Mouse (Mus musculus): ENCODE measurements around the gene Erich4. TPM values are rescaled to one million over a fixed set of nuclear protein-coding genes. Genes with fewer than 3 reads are reported as not detected.

Gene Erich4
- polyA plus RNA-seq (2014; fragmentation: Nextera tagmentation; extraction: Ambion mirVana) = not detected in 2 replicates

- H3K36me3 ChIP-seq (ENCODE audit: control insufficient read depth, insufficient read depth, low read length) = no peaks in the 10 kb centered on the region
- 78% methylated on average over 5 of the region's 5 CpGs for WGBS
- H3K27me3 ChIP-seq (replicated peaks; ENCODE audit: control insufficient read depth, insufficient read depth, low read length) = no peaks in the 10 kb centered on the region
- no peaks in the 10 kb centered on the region for H3K9me3 ChIP-seq (ENCODE audit: control insufficient read depth, low read length)
- H3K4me1 ChIP-seq (replicated peaks; ENCODE audit: control insufficient read depth, insufficient read depth, low read length) = peaks cover 9% of the 10 kb centered on the region
- no peak within 1 kb of the TSS for H3K4me3 ChIP-seq (ENCODE audit: low read depth, low read length)
- DNase-seq (ENCODE audit: low spot score) (no peak), ATAC-seq (replicated peaks; ENCODE audit: low FRiP score) (no peak)
- H3K4me2 ChIP-seq = no peak within 1 kb of the TSS
- no peak within 1 kb of the TSS for H3K9ac ChIP-seq (ENCODE audit: low read depth, low read length)
- no peak within 1 kb of the TSS for H3K27ac ChIP-seq (ENCODE audit: low read depth, low read length)
Observed at GRCm38 (mm10) chr7:25615706-25616011, at the start of gene Erich4. Gene Erich4 (minus strand): TSS chr7:25615892.

GRCm38 (mm10) chr7:25658657-25659472 lies 43.2 kb upstream of the Erich4 start, which contains the start of the genes Bckdha and Exosc5:
Gene Bckdha (minus strand): TSS chr7:25658981.
Gene Exosc5 (plus strand): TSS chr7:25659164.
- DNase-seq (ENCODE audit: low spot score) (peak; percentile 94), ATAC-seq (replicated peaks; ENCODE audit: low FRiP score) (peak; percentile 98)
- H3K4me2 ChIP-seq = peak within 1 kb of the TSS; percentile 90
- peaks cover 9% of the 10 kb centered on the region; the same call in 1 of the 2 replicates for H3K4me1 ChIP-seq (replicated peaks; ENCODE audit: control insufficient read depth, insufficient read depth, low read length)
- WGBS = under 1% methylated on average over 50 of the region's 50 CpGs
- H3K9me3 ChIP-seq (ENCODE audit: control insufficient read depth, low read length) = no peaks in the 10 kb centered on the region
- peak within 1 kb of the TSS; percentile 82 for H3K9ac ChIP-seq (ENCODE audit: low read depth, low read length)
- H3K27ac ChIP-seq (ENCODE audit: low read depth, low read length) = peak within 1 kb of the TSS; percentile 58; the same call in 1 of the 2 replicates
- H3K36me3 ChIP-seq (ENCODE audit: control insufficient read depth, insufficient read depth, low read length) = peaks cover 9% of the 10 kb centered on the region; the same call in 1 of the 2 replicates
- H3K27me3 ChIP-seq (replicated peaks; ENCODE audit: control insufficient read depth, insufficient read depth, low read length) = no peaks in the 10 kb centered on the region
- H3K4me3 ChIP-seq (ENCODE audit: low read depth, low read length) = peak within 1 kb of the TSS; percentile 80

- peaks cover 9% of the 10 kb centered on the region; the same call in 1 of the 2 replicates for H3K4me1 ChIP-seq (replicated peaks; ENCODE audit: control insufficient read depth, insufficient read depth, low read length)
- WGBS = 32% methylated on average over 10 of the region's 10 CpGs
- H3K36me3 ChIP-seq (ENCODE audit: control insufficient read depth, insufficient read depth, low read length) = peaks cover 8% of the 10 kb centered on the region; the same call in 1 of the 2 replicates
- H3K27me3 ChIP-seq (replicated peaks; ENCODE audit: control insufficient read depth, insufficient read depth, low read length) = no peaks in the 10 kb centered on the region
- H3K4me2 ChIP-seq = peak overlapping the region; percentile 90
- H3K9me3 ChIP-seq (ENCODE audit: control insufficient read depth, low read length) = no peaks in the 10 kb centered on the region
- no peak for ATAC-seq (replicated peaks; ENCODE audit: low FRiP score)
- DNase-seq (ENCODE audit: low spot score) = no peak
- peak overlapping the region; percentile 80 for H3K4me3 ChIP-seq (ENCODE audit: low read depth, low read length)
- no peak overlapping the region for H3K27ac ChIP-seq (ENCODE audit: low read depth, low read length)
- H3K9ac ChIP-seq (ENCODE audit: low read depth, low read length) = peak overlapping the region; percentile 70; the same call in 1 of the 2 replicates
Observed at GRCm38 (mm10) chr7:25657785-25658184, 42.1 kb upstream of the Erich4 start.

- WGBS = 70% methylated on average over 11 of the region's 11 CpGs
- Histone ChIP-seq H3K4me2 (0 out of 2 replicates have a peak overlapping the region, but pooled peaks have one; percentile 7), H3K9me3 (ENCODE audit: control insufficient read depth, low read length) (no peaks in the 10 kb centered on the region), H3K36me3 (ENCODE audit: control insufficient read depth, insufficient read depth, low read length) (0 out of 2 replicates have a peak, but pooled peaks cover 2% of the 10 kb centered on the region), H3K9ac (ENCODE audit: low read depth, low read length) (no peak overlapping the region), H3K4me3 (ENCODE audit: low read depth, low read length) (no peak overlapping the region), H3K27ac (ENCODE audit: low read depth, low read length) (no peak overlapping the region), H3K4me1 (replicated peaks; ENCODE audit: control insufficient read depth, insufficient read depth, low read length) (peaks cover 9% of the 10 kb centered on the region; the same call in 1 of the 2 replicates), H3K27me3 (replicated peaks; ENCODE audit: control insufficient read depth, insufficient read depth, low read length) (no peaks in the 10 kb centered on the region)
- no peak for DNase-seq (ENCODE audit: low spot score)
- no peak for ATAC-seq (replicated peaks; ENCODE audit: low FRiP score)
Observed at GRCm38 (mm10) chr7:25655601-25656428, 40.1 kb upstream of the Erich4 start.

- Histone ChIP-seq H3K4me2 (no peak overlapping the region), H3K27me3 (replicated peaks; ENCODE audit: control insufficient read depth, insufficient read depth, low read length) (no peaks in the 10 kb centered on the region), H3K4me3 (ENCODE audit: low read depth, low read length) (no peak overlapping the region), H3K9ac (ENCODE audit: low read depth, low read length) (no peak overlapping the region), H3K27ac (ENCODE audit: low read depth, low read length) (no peak overlapping the region), H3K4me1 (replicated peaks; ENCODE audit: control insufficient read depth, insufficient read depth, low read length) (peaks cover 10% of the 10 kb centered on the region), H3K9me3 (ENCODE audit: control insufficient read depth, low read length) (no peaks in the 10 kb centered on the region), H3K36me3 (ENCODE audit: control insufficient read depth, insufficient read depth, low read length) (peaks cover 2% of the 10 kb centered on the region; the same call in 1 of the 2 replicates)
- DNase-seq (ENCODE audit: low spot score) = no peak
- 62% methylated on average over 12 of the region's 12 CpGs for WGBS
- no peak for ATAC-seq (replicated peaks; ENCODE audit: low FRiP score)
Observed at GRCm38 (mm10) chr7:25652244-25652759, 36.6 kb upstream of the Erich4 start.

GRCm38 (mm10) chr7:25651281-25651680 lies 35.6 kb upstream of the Erich4 start:
- Histone ChIP-seq H3K27ac (ENCODE audit: low read depth, low read length) (no peak overlapping the region), H3K4me1 (replicated peaks; ENCODE audit: control insufficient read depth, insufficient read depth, low read length) (peaks cover 10% of the 10 kb centered on the region), H3K4me3 (ENCODE audit: low read depth, low read length) (no peak overlapping the region), H3K27me3 (replicated peaks; ENCODE audit: control insufficient read depth, insufficient read depth, low read length) (no peaks in the 10 kb centered on the region), H3K36me3 (ENCODE audit: control insufficient read depth, insufficient read depth, low read length) (peaks cover 2% of the 10 kb centered on the region; the same call in 1 of the 2 replicates), H3K4me2 (no peak overlapping the region), H3K9ac (ENCODE audit: low read depth, low read length) (no peak overlapping the region), H3K9me3 (ENCODE audit: control insufficient read depth, low read length) (no peaks in the 10 kb centered on the region)
- WGBS = 51% methylated on average over 8 of the region's 8 CpGs
- ATAC-seq (replicated peaks; ENCODE audit: low FRiP score) (no peak; the same call in 1 of the 2 replicates), DNase-seq (ENCODE audit: low spot score) (no peak)

GRCm38 (mm10) chr7:25649839-25650238 lies 34.1 kb upstream of the Erich4 start:
- Histone ChIP-seq H3K36me3 (ENCODE audit: control insufficient read depth, insufficient read depth, low read length) (peaks cover 2% of the 10 kb centered on the region; the same call in 1 of the 2 replicates), H3K4me1 (replicated peaks; ENCODE audit: control insufficient read depth, insufficient read depth, low read length) (peaks cover 10% of the 10 kb centered on the region), H3K27ac (ENCODE audit: low read depth, low read length) (no peak overlapping the region), H3K4me3 (ENCODE audit: low read depth, low read length) (no peak overlapping the region), H3K4me2 (no peak overlapping the region), H3K9ac (ENCODE audit: low read depth, low read length) (no peak overlapping the region), H3K9me3 (ENCODE audit: control insufficient read depth, low read length) (no peaks in the 10 kb centered on the region), H3K27me3 (replicated peaks; ENCODE audit: control insufficient read depth, insufficient read depth, low read length) (no peaks in the 10 kb centered on the region)
- no peak; the same call in 1 of the 2 replicates for ATAC-seq (replicated peaks; ENCODE audit: low FRiP score)
- 46% methylated on average over 5 of the region's 5 CpGs for WGBS
- DNase-seq (ENCODE audit: low spot score) = no peak

- ATAC-seq (replicated peaks; ENCODE audit: low FRiP score) = no peak
- Histone ChIP-seq H3K36me3 (ENCODE audit: control insufficient read depth, insufficient read depth, low read length) (no peaks in the 10 kb centered on the region; the same call in 1 of the 2 replicates), H3K27ac (ENCODE audit: low read depth, low read length) (no peak overlapping the region), H3K4me2 (no peak overlapping the region), H3K4me1 (replicated peaks; ENCODE audit: control insufficient read depth, insufficient read depth, low read length) (peaks cover 10% of the 10 kb centered on the region), H3K9ac (ENCODE audit: low read depth, low read length) (no peak overlapping the region), H3K4me3 (ENCODE audit: low read depth, low read length) (no peak overlapping the region), H3K27me3 (replicated peaks; ENCODE audit: control insufficient read depth, insufficient read depth, low read length) (no peaks in the 10 kb centered on the region), H3K9me3 (ENCODE audit: control insufficient read depth, low read length) (no peaks in the 10 kb centered on the region)
- 47% methylated on average over 5 of the region's 5 CpGs for WGBS
- DNase-seq (ENCODE audit: low spot score) = no peak
Observed at GRCm38 (mm10) chr7:25647574-25648123, 32.0 kb upstream of the Erich4 start.
